Mouse (Mus musculus): ENCODE results near the gene Gm49601. TPM values are rescaled to one million over a fixed set of nuclear protein-coding genes. Genes with fewer than 3 reads are reported as not detected.
A peak's percentile ranks its signal among the peaks of the same experiment; 100 is the strongest.

Gm49601 gene
- polyA plus RNA-seq, 2 experiments: 2.7 to 42.9 TPM

- H3K9me3 ChIP-seq (ENCODE audit: control insufficient read depth, low read length): no peaks in the 10 kb centered on the region
- peak overlapping the region; percentile 50 for H3K4me3 ChIP-seq (replicated peaks; ENCODE audit: low read length)
- peaks cover 98% of the 10 kb centered on the region for H3K27me3 ChIP-seq (ENCODE audit: control insufficient read depth, insufficient read depth, low read length)
- peaks cover 21% of the 10 kb centered on the region for H3K4me1 ChIP-seq (ENCODE audit: control insufficient read depth, insufficient read depth, low read length)
- 3% methylated on average over 63 of the region's 83 CpGs for WGBS
- DNase-seq (ENCODE audit: low spot score) (no peak), ATAC-seq (ENCODE audit: low FRiP score, low read depth) (no peak)
- no peak for TF ChIP-seq POLR2A (IDR thresholded peaks at IDR 0.05; ENCODE audit: borderline replicate concordance, extremely low read depth, insufficient read depth, insufficient read length)
- H3K27ac ChIP-seq (replicated peaks; ENCODE audit: low read depth, low read length): no peak overlapping the region; the same call in 1 of the 2 replicates
- H3K9ac ChIP-seq (ENCODE audit: low read depth, low read length, severe bottlenecking): peak overlapping the region; percentile 66
- no peaks in the 10 kb centered on the region for H3K36me3 ChIP-seq (ENCODE audit: control insufficient read depth, insufficient read depth, low read length)
- peak overlapping the region; percentile 77 for H3K4me2 ChIP-seq (replicated peaks; ENCODE audit: low read depth, low read length, severe bottlenecking)
These were observed 39.9 kb downstream of the Gm49601 start for GRCm38 (mm10) chr16:18586076-18586905.

GRCm38 (mm10) chr16:18585676-18586075, 40.6 kb downstream of the Gm49601 start:
- TF ChIP-seq POLR2A (IDR thresholded peaks at IDR 0.05; ENCODE audit: borderline replicate concordance, extremely low read depth, insufficient read depth, insufficient read length): no peak
- Histone ChIP-seq H3K4me1 (ENCODE audit: control insufficient read depth, insufficient read depth, low read length) (peaks cover 17% of the 10 kb centered on the region), H3K27ac (replicated peaks; ENCODE audit: low read depth, low read length) (no peak overlapping the region), H3K4me3 (replicated peaks; ENCODE audit: low read length) (peak overlapping the region; percentile 50), H3K36me3 (ENCODE audit: control insufficient read depth, insufficient read depth, low read length) (no peaks in the 10 kb centered on the region), H3K27me3 (ENCODE audit: control insufficient read depth, insufficient read depth, low read length) (peaks cover 98% of the 10 kb centered on the region), H3K9me3 (ENCODE audit: control insufficient read depth, low read length) (no peaks in the 10 kb centered on the region), H3K4me2 (replicated peaks; ENCODE audit: low read depth, low read length, severe bottlenecking) (peak overlapping the region; percentile 77), H3K9ac (ENCODE audit: low read depth, low read length, severe bottlenecking) (peak overlapping the region; percentile 66)
- DNase-seq (ENCODE audit: low spot score) (no peak), ATAC-seq (ENCODE audit: low FRiP score, low read depth) (no peak)
- 19% methylated on average over 10 of the region's 10 CpGs for WGBS

- TF ChIP-seq POLR2A (IDR thresholded peaks at IDR 0.05; ENCODE audit: borderline replicate concordance, extremely low read depth, insufficient read depth, insufficient read length): no peak
- peak overlapping the region; percentile 50 for H3K4me3 ChIP-seq (replicated peaks; ENCODE audit: low read length)
- ATAC-seq (ENCODE audit: low FRiP score, low read depth): no peak
- H3K27ac ChIP-seq (replicated peaks; ENCODE audit: low read depth, low read length): no peak overlapping the region
- peaks cover 17% of the 10 kb centered on the region for H3K4me1 ChIP-seq (ENCODE audit: control insufficient read depth, insufficient read depth, low read length)
- WGBS: 23% methylated on average over 10 of the region's 10 CpGs
- DNase-seq (ENCODE audit: low spot score): no peak
- H3K9me3 ChIP-seq (ENCODE audit: control insufficient read depth, low read length): no peaks in the 10 kb centered on the region
- H3K9ac ChIP-seq (ENCODE audit: low read depth, low read length, severe bottlenecking): no peak overlapping the region
- peaks cover 98% of the 10 kb centered on the region for H3K27me3 ChIP-seq (ENCODE audit: control insufficient read depth, insufficient read depth, low read length)
- peak overlapping the region; percentile 77 for H3K4me2 ChIP-seq (replicated peaks; ENCODE audit: low read depth, low read length, severe bottlenecking)
- H3K36me3 ChIP-seq (ENCODE audit: control insufficient read depth, insufficient read depth, low read length): no peaks in the 10 kb centered on the region
These were observed 41.2 kb downstream of the Gm49601 start for GRCm38 (mm10) chr16:18584901-18585510.

- no peaks in the 10 kb centered on the region for H3K36me3 ChIP-seq (ENCODE audit: control insufficient read depth, insufficient read depth, low read length)
- no peak overlapping the region for H3K9ac ChIP-seq (ENCODE audit: low read depth, low read length, severe bottlenecking)
- H3K4me2 ChIP-seq (replicated peaks; ENCODE audit: low read depth, low read length, severe bottlenecking): no peak overlapping the region; the same call in 1 of the 2 replicates
- TF ChIP-seq POLR2A (IDR thresholded peaks at IDR 0.05; ENCODE audit: borderline replicate concordance, extremely low read depth, insufficient read depth, insufficient read length): no peak
- peaks cover 17% of the 10 kb centered on the region for H3K4me1 ChIP-seq (ENCODE audit: control insufficient read depth, insufficient read depth, low read length)
- ATAC-seq (ENCODE audit: low FRiP score, low read depth) (no peak), DNase-seq (ENCODE audit: low spot score) (no peak)
- H3K4me3 ChIP-seq (replicated peaks; ENCODE audit: low read length): no peak overlapping the region
- no peaks in the 10 kb centered on the region for H3K9me3 ChIP-seq (ENCODE audit: control insufficient read depth, low read length)
- peaks cover 95% of the 10 kb centered on the region for H3K27me3 ChIP-seq (ENCODE audit: control insufficient read depth, insufficient read depth, low read length)
- H3K27ac ChIP-seq (replicated peaks; ENCODE audit: low read depth, low read length): no peak overlapping the region
- WGBS: 35% methylated on average over 10 of the region's 10 CpGs
These were observed 42.4 kb downstream of the Gm49601 start for GRCm38 (mm10) chr16:18583673-18584357.

- TF ChIP-seq POLR2A (IDR thresholded peaks at IDR 0.05; ENCODE audit: borderline replicate concordance, extremely low read depth, insufficient read depth, insufficient read length): no peak
- no peak overlapping the region for H3K4me2 ChIP-seq (replicated peaks; ENCODE audit: low read depth, low read length, severe bottlenecking)
- peaks cover 89% of the 10 kb centered on the region for H3K27me3 ChIP-seq (ENCODE audit: control insufficient read depth, insufficient read depth, low read length)
- no peak overlapping the region for H3K27ac ChIP-seq (replicated peaks; ENCODE audit: low read depth, low read length)
- DNase-seq (ENCODE audit: low spot score) (no peak), ATAC-seq (ENCODE audit: low FRiP score, low read depth) (no peak)
- no peak overlapping the region for H3K9ac ChIP-seq (ENCODE audit: low read depth, low read length, severe bottlenecking)
- peaks cover 20% of the 10 kb centered on the region for H3K4me1 ChIP-seq (ENCODE audit: control insufficient read depth, insufficient read depth, low read length)
- no peaks in the 10 kb centered on the region for H3K9me3 ChIP-seq (ENCODE audit: control insufficient read depth, low read length)
- H3K4me3 ChIP-seq (replicated peaks; ENCODE audit: low read length): 0 out of 2 replicates have a peak overlapping the region, but pooled peaks have one; percentile 40
- H3K36me3 ChIP-seq (ENCODE audit: control insufficient read depth, insufficient read depth, low read length): no peaks in the 10 kb centered on the region
- 30% methylated on average over 10 of the region's 10 CpGs for WGBS
These were observed 43.1 kb downstream of the Gm49601 start for GRCm38 (mm10) chr16:18583169-18583568.
